Mouse (Mus musculus): ENCODE results near the gene Coro2b. TPM values are rescaled to one million over a fixed set of nuclear protein-coding genes. Genes with fewer than 3 reads are reported as not detected.

Gene Coro2b
- 11.0 and 12.0 TPM in 2 replicates for polyA plus RNA-seq (2015; fragmentation: Nextera tagmentation; extraction: Ambion mirVana)

GRCm38 (mm10) chr9:62536655-62537631 lies at the start of gene Coro2b:
TSS of gene Coro2b (minus strand) at chr9:62537044.
- DNase-seq (ENCODE audit: low spot score) (peak; percentile 77), ATAC-seq (replicated peaks; ENCODE audit: low FRiP score, low read depth) (peak; percentile 30; the same call in 1 of the 2 replicates)
- Histone ChIP-seq H3K9ac (ENCODE audit: low read depth, low read length) (peak within 1 kb of the TSS; percentile 67), H3K4me2 (ENCODE audit: low read length) (peak within 1 kb of the TSS; percentile 72), H3K27me3 (ENCODE audit: insufficient read depth, low read length) (no peaks in the 10 kb centered on the region), H3K9me3 (replicated peaks; ENCODE audit: low read length) (no peaks in the 10 kb centered on the region), H3K27ac (peak within 1 kb of the TSS; percentile 55), H3K4me1 (replicated peaks; ENCODE audit: insufficient read depth, low read length) (peaks cover 12% of the 10 kb centered on the region), H3K36me3 (ENCODE audit: insufficient read depth, low read length) (no peaks in the 10 kb centered on the region), H3K4me3 (replicated peaks; ENCODE audit: low read depth, low read length) (peak within 1 kb of the TSS; percentile 55)
- WGBS, result 2% methylated on average over 70 of the region's 74 CpGs
- TF ChIP-seq CTCF (IDR thresholded peaks at IDR 0.05; ENCODE audit: low read depth), result peak; percentile 50; the same call in 1 of the 2 replicates

GRCm38 (mm10) chr9:62577558-62577957 lies 40.7 kb upstream of the Coro2b start:
- no peak overlapping the region for H3K4me2 ChIP-seq (ENCODE audit: low read length)
- no peaks in the 10 kb centered on the region for H3K27me3 ChIP-seq (ENCODE audit: insufficient read depth, low read length)
- H3K27ac ChIP-seq, result no peak overlapping the region
- H3K4me1 ChIP-seq (replicated peaks; ENCODE audit: insufficient read depth, low read length), result no peaks in the 10 kb centered on the region
- TF ChIP-seq CTCF (IDR thresholded peaks at IDR 0.05; ENCODE audit: low read depth), result no peak
- peak; percentile 65 for DNase-seq (ENCODE audit: low spot score)
- H3K36me3 ChIP-seq (ENCODE audit: insufficient read depth, low read length), result no peaks in the 10 kb centered on the region
- no peak overlapping the region for H3K9ac ChIP-seq (ENCODE audit: low read depth, low read length)
- no peaks in the 10 kb centered on the region for H3K9me3 ChIP-seq (replicated peaks; ENCODE audit: low read length)
- 21% methylated on average over 1 of the region's 1 CpGs for WGBS
- H3K4me3 ChIP-seq (replicated peaks; ENCODE audit: low read depth, low read length), result no peak overlapping the region
- ATAC-seq (replicated peaks; ENCODE audit: low FRiP score, low read depth), result no peak

- DNase-seq (ENCODE audit: low spot score) (no peak), ATAC-seq (replicated peaks; ENCODE audit: low FRiP score, low read depth) (no peak)
- no peaks in the 10 kb centered on the region for H3K27me3 ChIP-seq (ENCODE audit: insufficient read depth, low read length)
- H3K27ac ChIP-seq, result no peak overlapping the region
- no peaks in the 10 kb centered on the region for H3K9me3 ChIP-seq (replicated peaks; ENCODE audit: low read length)
- 84% methylated on average over 6 of the region's 6 CpGs for WGBS
- TF ChIP-seq CTCF (IDR thresholded peaks at IDR 0.05; ENCODE audit: low read depth), result no peak
- H3K4me3 ChIP-seq (replicated peaks; ENCODE audit: low read depth, low read length), result no peak overlapping the region
- no peaks in the 10 kb centered on the region for H3K4me1 ChIP-seq (replicated peaks; ENCODE audit: insufficient read depth, low read length)
- no peak overlapping the region for H3K4me2 ChIP-seq (ENCODE audit: low read length)
- H3K36me3 ChIP-seq (ENCODE audit: insufficient read depth, low read length), result no peaks in the 10 kb centered on the region
- no peak overlapping the region for H3K9ac ChIP-seq (ENCODE audit: low read depth, low read length)
Observed at GRCm38 (mm10) chr9:62569121-62569520, 32.3 kb upstream of the Coro2b start.

- Histone ChIP-seq H3K4me1 (replicated peaks; ENCODE audit: insufficient read depth, low read length) (no peaks in the 10 kb centered on the region), H3K36me3 (ENCODE audit: insufficient read depth, low read length) (no peaks in the 10 kb centered on the region), H3K9ac (ENCODE audit: low read depth, low read length) (no peak overlapping the region), H3K9me3 (replicated peaks; ENCODE audit: low read length) (no peaks in the 10 kb centered on the region), H3K27me3 (ENCODE audit: insufficient read depth, low read length) (no peaks in the 10 kb centered on the region), H3K4me3 (replicated peaks; ENCODE audit: low read depth, low read length) (no peak overlapping the region), H3K27ac (no peak overlapping the region), H3K4me2 (ENCODE audit: low read length) (no peak overlapping the region)
- no peak for TF ChIP-seq CTCF (IDR thresholded peaks at IDR 0.05; ENCODE audit: low read depth)
- WGBS, result 100% methylated on average over 1 of the region's 1 CpGs
- DNase-seq (ENCODE audit: low spot score) (no peak), ATAC-seq (replicated peaks; ENCODE audit: low FRiP score, low read depth) (no peak)
Observed at GRCm38 (mm10) chr9:62567818-62568217, 31.0 kb upstream of the Coro2b start.

- H3K4me2 ChIP-seq (ENCODE audit: low read length), result no peak overlapping the region
- no peaks in the 10 kb centered on the region for H3K9me3 ChIP-seq (replicated peaks; ENCODE audit: low read length)
- ATAC-seq (replicated peaks; ENCODE audit: low FRiP score, low read depth), result no peak
- no peak for TF ChIP-seq CTCF (IDR thresholded peaks at IDR 0.05; ENCODE audit: low read depth)
- no peaks in the 10 kb centered on the region for H3K4me1 ChIP-seq (replicated peaks; ENCODE audit: insufficient read depth, low read length)
- no peak overlapping the region for H3K4me3 ChIP-seq (replicated peaks; ENCODE audit: low read depth, low read length)
- H3K36me3 ChIP-seq (ENCODE audit: insufficient read depth, low read length), result no peaks in the 10 kb centered on the region
- no peaks in the 10 kb centered on the region for H3K27me3 ChIP-seq (ENCODE audit: insufficient read depth, low read length)
- H3K9ac ChIP-seq (ENCODE audit: low read depth, low read length), result no peak overlapping the region
- H3K27ac ChIP-seq, result no peak overlapping the region
- DNase-seq (ENCODE audit: low spot score), result no peak
- 81% methylated on average over 6 of the region's 6 CpGs for WGBS
Observed at GRCm38 (mm10) chr9:62562236-62562635, 25.4 kb upstream of the Coro2b start.

- DNase-seq (ENCODE audit: low spot score) (no peak), ATAC-seq (replicated peaks; ENCODE audit: low FRiP score, low read depth) (no peak)
- Histone ChIP-seq H3K9ac (ENCODE audit: low read depth, low read length) (no peak overlapping the region), H3K4me3 (replicated peaks; ENCODE audit: low read depth, low read length) (no peak overlapping the region), H3K9me3 (replicated peaks; ENCODE audit: low read length) (no peaks in the 10 kb centered on the region), H3K36me3 (ENCODE audit: insufficient read depth, low read length) (no peaks in the 10 kb centered on the region), H3K4me2 (ENCODE audit: low read length) (no peak overlapping the region), H3K27ac (no peak overlapping the region), H3K4me1 (replicated peaks; ENCODE audit: insufficient read depth, low read length) (no peaks in the 10 kb centered on the region), H3K27me3 (ENCODE audit: insufficient read depth, low read length) (no peaks in the 10 kb centered on the region)
- 92% methylated on average over 4 of the region's 4 CpGs for WGBS
- TF ChIP-seq CTCF (IDR thresholded peaks at IDR 0.05; ENCODE audit: low read depth), result no peak
Observed at GRCm38 (mm10) chr9:62560432-62560831, 23.6 kb upstream of the Coro2b start.
